Mouse (Mus musculus): ENCODE measurements around the gene Apol8. TPM values are rescaled to one million over a fixed set of nuclear protein-coding genes. Genes with fewer than 3 reads are reported as not detected.
"Not testable (repeated sequence)": the region's sequence is repeated elsewhere in the genome, so short reads cannot be mapped to it uniquely, and the experiment has no call there.

The Apol8 gene
- total and polyA plus RNA-seq, 3 experiments = 0.14 to 0.15 TPM; not detected in 1

DNA sequence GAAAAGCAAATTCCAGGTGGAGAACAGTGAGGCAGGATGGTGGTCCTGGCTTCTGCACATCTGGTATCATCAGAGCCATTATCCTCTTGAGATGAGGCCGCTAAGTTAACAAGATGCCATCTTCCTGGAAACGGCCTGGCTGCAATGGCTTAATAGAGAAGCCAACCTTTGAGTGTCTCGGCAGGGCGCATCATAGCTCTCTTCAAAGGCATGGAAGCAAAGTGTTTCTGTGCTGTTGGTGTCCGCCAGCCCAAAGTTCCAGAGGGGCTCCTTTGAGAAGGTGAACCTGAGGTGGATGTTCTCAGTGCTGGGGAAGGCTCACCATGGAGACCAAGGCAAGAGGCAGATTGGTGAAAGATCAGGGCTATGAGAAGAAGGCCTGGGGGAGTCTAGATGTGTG, 25.2 kb downstream of the Apol8 start:
- TF ChIP-seq MYC (IDR thresholded peaks at IDR 0.05; ENCODE audit: low read depth, low read length) = no peak
- no peak for TF ChIP-seq POLR2A (IDR thresholded peaks at IDR 0.05; ENCODE audit: low read depth, low read length)
- TF ChIP-seq HCFC1 (IDR thresholded peaks at IDR 0.05; ENCODE audit: low read depth, low read length) = no peak
- TF ChIP-seq MEF2A (IDR thresholded peaks at IDR 0.05; ENCODE audit: borderline replicate concordance, low read depth, low read length) = no peak
- no peak for TF ChIP-seq MAZ (IDR thresholded peaks at IDR 0.05; ENCODE audit: low read depth, low read length)
- TF ChIP-seq ETS1 (conservative IDR thresholded peaks at IDR 0.05; ENCODE audit: low read depth, low read length) = no peak
- TF ChIP-seq CHD1 (IDR thresholded peaks at IDR 0.05; ENCODE audit: low read depth, low read length) = no peak
- TF ChIP-seq USF2 (conservative IDR thresholded peaks at IDR 0.05; ENCODE audit: low read depth, low read length) = no peak
- no peak for TF ChIP-seq SIN3A (IDR thresholded peaks at IDR 0.05; ENCODE audit: low read length)
- no peak for TF ChIP-seq RAD21 (IDR thresholded peaks at IDR 0.05; ENCODE audit: low read depth, low read length)
- TF ChIP-seq ZNF384 (IDR thresholded peaks at IDR 0.05; ENCODE audit: low read depth, low read length) = no peak
- no peak for TF ChIP-seq GABPA (IDR thresholded peaks at IDR 0.05; ENCODE audit: insufficient replicate concordance, low read depth, low read length)
- TF ChIP-seq CTCF (conservative IDR thresholded peaks at IDR 0.05 in 1 of 2, IDR thresholded peaks at IDR 0.05 in 1 of 2; ENCODE audit: low read depth in 2 of 2, low read length in 2 of 2) = no peak
- TF ChIP-seq PAX5 (IDR thresholded peaks at IDR 0.05; ENCODE audit: low read length) = no peak
- no peak for TF ChIP-seq MAFK (IDR thresholded peaks at IDR 0.05; ENCODE audit: insufficient replicate concordance, low read length)
- TF ChIP-seq USF1 (IDR thresholded peaks at IDR 0.05; ENCODE audit: low read depth, low read length) = no peak
- no peak for TF ChIP-seq EP300 (IDR thresholded peaks at IDR 0.05; ENCODE audit: low read length)
- no peak for TF ChIP-seq ZMIZ1 (IDR thresholded peaks at IDR 0.05; ENCODE audit: low read depth, low read length)
- H3K4me1 ChIP-seq (ENCODE audit: control insufficient read depth in 1 of 2, insufficient read depth in 2 of 2) = no peaks in the 10 kb centered on the region
- H3K9ac ChIP-seq (ENCODE audit: insufficient read depth, low read depth) = no peak overlapping the region
- in situ Hi-C loops (cut with MboI; ENCODE audit: low pct_ligation_motif_present, low pct_unique_long_range_greater_than_20kb, low sequenced_read_pairs) = loop anchor here (25.0 kb wide), 1 partner anchor 431 kb away; the partner anchor contains the start of gene Ift27
- H3K9me3 ChIP-seq (replicated peaks; ENCODE audit: low read length) = no peaks in the 10 kb centered on the region
- H3K27me3 ChIP-seq (replicated peaks) = peaks cover 8% of the 10 kb centered on the region
- dilution Hi-C loops (cut with MboI; ENCODE audit: extremely low pct_ligation_motif_present, extremely low pct_unique_long_range_greater_than_20kb, low sequenced_read_pairs) = no loop called here
- no peak overlapping the region for H3K4me2 ChIP-seq (ENCODE audit: insufficient read depth, low read depth, poor library complexity, severe bottlenecking)
- H3K36me3 ChIP-seq (replicated peaks in 1 of 2; ENCODE audit: control insufficient read depth in 1 of 2, insufficient read depth in 1 of 2, low read length in 1 of 2) = no peaks in the 10 kb centered on the region
- DNase-seq (ENCODE audit: extremely low read depth) = no peak
- H3K27ac ChIP-seq (ENCODE audit: insufficient read depth, low read depth) = no peak overlapping the region
- H3K4me3 ChIP-seq (replicated peaks in 1 of 3; ENCODE audit: low read depth in 2 of 3, low read length in 2 of 3, poor library complexity in 1 of 3) = no peak overlapping the region
- H3K79me2 ChIP-seq (replicated peaks; ENCODE audit: control insufficient read depth, extremely low read depth, insufficient read depth, poor library complexity, severe bottlenecking) = no peaks in the 10 kb centered on the region

DNA sequence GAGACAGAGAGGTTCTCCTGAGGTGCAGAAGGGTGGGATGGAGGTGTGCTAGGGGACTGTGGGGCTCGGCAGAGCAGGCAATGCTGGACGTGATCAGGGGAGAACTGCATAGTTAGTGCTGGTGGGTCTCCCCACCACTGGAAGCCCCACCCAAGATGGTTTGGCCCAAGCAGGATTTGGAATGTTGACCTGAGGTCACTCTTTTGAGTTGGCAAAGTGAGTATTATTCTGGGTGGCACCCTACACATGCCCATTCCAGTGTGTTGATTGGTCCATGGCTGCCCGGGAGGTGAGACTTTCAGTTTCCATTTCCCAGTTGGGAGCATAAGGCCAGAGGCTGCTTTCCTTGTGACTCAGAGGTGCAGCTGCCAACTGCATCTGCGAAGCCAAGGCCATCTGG, 28.1 kb downstream of the Apol8 start, which contains the start of gene Apol9b:
Gene Apol9b (plus strand): TSS at position 301 of the 400 bp plus-strand sequence.
- H3K27ac ChIP-seq (ENCODE audit: insufficient read depth, low read depth); dilution Hi-C loops (cut with MboI; ENCODE audit: extremely low pct_ligation_motif_present, extremely low pct_unique_long_range_greater_than_20kb, low sequenced_read_pairs); H3K79me2 ChIP-seq (replicated peaks; ENCODE audit: control insufficient read depth, extremely low read depth, insufficient read depth, poor library complexity, severe bottlenecking); H3K4me3 ChIP-seq (replicated peaks in 1 of 3; ENCODE audit: low read depth in 2 of 3, low read length in 2 of 3, poor library complexity in 1 of 3); H3K4me2 ChIP-seq (ENCODE audit: insufficient read depth, low read depth, poor library complexity, severe bottlenecking); H3K36me3 ChIP-seq (replicated peaks in 1 of 2; ENCODE audit: control insufficient read depth in 1 of 2, insufficient read depth in 1 of 2, low read length in 1 of 2); DNase-seq (ENCODE audit: extremely low read depth); H3K9me3 ChIP-seq (replicated peaks; ENCODE audit: low read length); H3K4me1 ChIP-seq (ENCODE audit: control insufficient read depth in 1 of 2, insufficient read depth in 2 of 2); H3K9ac ChIP-seq (ENCODE audit: insufficient read depth, low read depth); H3K27me3 ChIP-seq (replicated peaks): not testable (repeated sequence)
- in situ Hi-C loops (cut with MboI; ENCODE audit: low pct_ligation_motif_present, low pct_unique_long_range_greater_than_20kb, low sequenced_read_pairs) = loop anchor here (25.0 kb wide), 1 partner anchor 434 kb away; the partner anchor contains the start of gene Ift27

DNA sequence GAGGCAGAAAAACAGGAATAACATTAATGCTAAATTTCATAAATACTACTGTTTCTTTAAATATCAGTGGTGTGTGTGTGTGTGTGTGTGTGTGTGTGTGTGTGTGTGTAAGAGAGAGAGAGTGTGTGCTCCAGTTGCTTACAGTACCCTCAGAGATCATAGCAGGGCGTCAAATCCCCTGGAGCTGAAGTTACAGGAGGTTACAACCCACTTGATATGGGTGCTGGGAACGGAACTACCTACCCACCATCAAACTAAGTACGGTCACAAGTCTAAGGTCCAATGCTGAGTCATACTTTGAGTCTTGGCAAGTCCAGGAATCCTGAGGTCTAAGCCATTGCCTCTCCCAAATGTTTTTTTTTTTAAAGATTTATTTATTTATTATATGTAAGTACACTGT, 29.1 kb downstream of the Apol8 start:
- H3K4me1 ChIP-seq (ENCODE audit: control insufficient read depth in 1 of 2, insufficient read depth in 2 of 2); H3K27me3 ChIP-seq (replicated peaks); H3K79me2 ChIP-seq (replicated peaks; ENCODE audit: control insufficient read depth, extremely low read depth, insufficient read depth, poor library complexity, severe bottlenecking); H3K4me3 ChIP-seq (replicated peaks in 1 of 3; ENCODE audit: low read depth in 2 of 3, low read length in 2 of 3, poor library complexity in 1 of 3); H3K9me3 ChIP-seq (replicated peaks; ENCODE audit: low read length); DNase-seq (ENCODE audit: extremely low read depth); H3K4me2 ChIP-seq (ENCODE audit: insufficient read depth, low read depth, poor library complexity, severe bottlenecking); dilution Hi-C loops (cut with MboI; ENCODE audit: extremely low pct_ligation_motif_present, extremely low pct_unique_long_range_greater_than_20kb, low sequenced_read_pairs); H3K27ac ChIP-seq (ENCODE audit: insufficient read depth, low read depth); H3K9ac ChIP-seq (ENCODE audit: insufficient read depth, low read depth); H3K36me3 ChIP-seq (replicated peaks in 1 of 2; ENCODE audit: control insufficient read depth in 1 of 2, insufficient read depth in 1 of 2, low read length in 1 of 2): not testable (repeated sequence)
- in situ Hi-C loops (cut with MboI; ENCODE audit: low pct_ligation_motif_present, low pct_unique_long_range_greater_than_20kb, low sequenced_read_pairs) = loop anchor here (25.0 kb wide), 1 partner anchor 435 kb away; the partner anchor contains the start of gene Ift27

Measured in CH12.LX (cell line).